Mouse (Mus musculus) C2C12 (cell line): ENCODE measurements around the gene Zbtb16.

Source experiments
- CEBPB ChIP-seq: IDR thresholded peaks from one replicate; pipeline ENCODE4 v1.6.1; 2011; ENCODE audit warnings: low read depth, mild to moderate bottlenecking, control low read depth, moderate library complexity
- CTCF ChIP-seq: IDR thresholded peaks from one replicate; pipeline ENCODE4 v1.5.1; 2011; ENCODE audit not compliant: control insufficient read depth, insufficient read depth, insufficient read length
- FOSL1 ChIP-seq: IDR thresholded peaks from one replicate; pipeline ENCODE4 v1.8.0; 2011; ENCODE audit warnings: mild to moderate bottlenecking, low read length; ENCODE audit not compliant: poor library complexity, insufficient read depth, severe bottlenecking
- MAX ChIP-seq: IDR thresholded peaks from one replicate; pipeline ENCODE4 v1.6.1; 2011; ENCODE audit warnings: mild to moderate bottlenecking, control low read depth
- MYOD1 ChIP-seq: IDR thresholded peaks from one replicate; pipeline ENCODE4 v1.6.1; 2011; ENCODE audit warnings: low read depth; ENCODE audit not compliant: control insufficient read depth, insufficient read length
- MYOG ChIP-seq: IDR thresholded peaks from one replicate; pipeline ENCODE4 v1.6.1; 2011; ENCODE audit not compliant: control insufficient read depth, insufficient read length; ENCODE audit errors: extremely low read depth
- USF1 ChIP-seq: IDR thresholded peaks from one replicate; pipeline ENCODE4 v1.6.1; 2011; ENCODE audit warnings: low read depth, mild to moderate bottlenecking, control low read depth, moderate library complexity

DNA sequence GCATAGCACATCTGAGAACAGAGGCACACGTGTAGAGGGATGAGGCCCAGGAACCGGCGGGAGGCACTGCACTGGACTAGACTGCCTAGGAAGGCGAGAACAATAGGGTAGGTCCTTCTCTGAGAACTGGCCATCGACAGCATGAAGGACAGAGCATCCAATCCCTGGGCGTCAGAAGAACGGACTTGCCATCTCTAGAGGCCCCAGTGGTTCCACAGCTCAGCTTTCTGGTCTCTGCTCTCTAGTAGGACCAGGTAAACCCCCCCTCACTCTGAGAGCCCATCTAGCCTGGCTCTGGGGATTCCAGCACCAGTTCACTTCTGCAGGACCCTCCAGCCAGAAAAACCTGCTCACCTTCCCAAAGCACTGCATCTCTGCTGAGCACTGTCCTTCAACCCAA is 148.1 kb downstream of the Zbtb16 start:
- no peak for TF ChIP-seq CTCF
- no peak for TF ChIP-seq USF1
- no peak for TF ChIP-seq CEBPB
- TF ChIP-seq MAX = no peak
- no peak for TF ChIP-seq FOSL1
- no peak for TF ChIP-seq MYOD1
- no peak for TF ChIP-seq MYOG
